Mouse (Mus musculus) adrenal gland, postnatal 0 days (tissue): Measurements from ENCODE around the gene Mkrn1. TPM values are rescaled to one million over a fixed set of nuclear protein-coding genes. Genes with fewer than 3 reads are reported as not detected.

ENCODE experiments used
- polyA plus RNA-seq: library from polyadenylated mRNA; unstranded; fragments of >200 nt; fragmentation: Nextera tagmentation; extraction: Ambion mirVana; gene quantifications from 2 replicates; pipeline ENCODE4 v1.2.1, GENCODE M21; 2015

The Mkrn1 gene
- polyA plus RNA-seq: 127 and 132 TPM in 2 replicates

GRCm38 (mm10) chr6:39419851-39420721 is at the start of gene Mkrn1:
Gene Mkrn1, minus strand, starts transcription at chr6:39420462.

GRCm38 (mm10) chr6:39381125-39381880 is 39.0 kb downstream of the Mkrn1 start, which contains the start of gene Rab19:
Gene Rab19, plus strand, starts transcription at chr6:39381175.

GRCm38 (mm10) chr6:39377311-39377827 is 42.9 kb downstream of the Mkrn1 start, which contains the start of gene Slc37a3:
Gene Slc37a3, minus strand, starts transcription at chr6:39377675.

Other genes starting within 250 kb of the Mkrn1 start
- 2.4 and 3.4 TPM in 2 replicates for gene Kdm7a, start 213.7 kb downstream of the Mkrn1 start, polyA plus RNA-seq
- gene Slc37a3, start 42.8 kb downstream of the Mkrn1 start, polyA plus RNA-seq: 27.1 and 28.2 TPM in 2 replicates
- 4.0 and 5.5 TPM in 2 replicates for gene Rab19, start 39.3 kb downstream of the Mkrn1 start, polyA plus RNA-seq
- 12.3 and 13.6 TPM in 2 replicates for gene Dennd2a, start 137.4 kb upstream of the Mkrn1 start, polyA plus RNA-seq
- gene Adck2, start 153.4 kb upstream of the Mkrn1 start, polyA plus RNA-seq: 22.9 and 26.4 TPM in 2 replicates
- gene Gm42420, start 165.3 kb upstream of the Mkrn1 start, polyA plus RNA-seq: 0.65 and 1.6 TPM in 2 replicates
- gene Ndufb2, start 172.1 kb upstream of the Mkrn1 start, polyA plus RNA-seq: 600 and 1,097 TPM in 2 replicates